Mouse (Mus musculus) lung, postnatal 0 days (tissue): Measurements from ENCODE around the gene Tmem59.

Experiments
- CTCF ChIP-seq: IDR thresholded peaks from 2 replicates; pipeline ENCODE4 v1.5.1; 2016; ENCODE audit warnings: antibody characterized with exemption, mild to moderate bottlenecking
- EP300 ChIP-seq: IDR thresholded peaks from 2 replicates; pipeline ENCODE4 v1.6.1; 2016; ENCODE audit warnings: antibody characterized with exemption, mild to moderate bottlenecking, control low read depth

DNA sequence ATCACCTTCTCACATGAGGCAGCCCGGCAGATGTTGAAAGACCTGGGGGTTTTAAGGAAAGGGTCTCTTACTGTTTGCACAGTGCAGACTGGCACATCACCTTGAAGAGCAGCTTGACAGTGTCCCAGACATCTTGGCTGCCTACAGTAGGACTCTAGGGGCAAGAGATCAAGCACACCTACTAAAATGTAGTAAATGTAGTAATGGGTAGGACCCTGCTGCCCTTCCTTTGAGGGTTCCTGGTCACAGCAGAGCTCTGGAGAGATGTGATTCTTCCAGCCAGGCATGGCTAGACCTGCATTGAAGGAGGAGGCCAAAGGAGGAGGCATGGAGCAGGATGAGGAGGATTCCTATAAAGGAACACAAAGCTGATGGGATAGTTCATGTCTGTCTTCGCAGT is 28.8 kb downstream of the Tmem59 start:
- no peak for TF ChIP-seq CTCF
- TF ChIP-seq EP300 = no peak
